Mouse (Mus musculus): Measurements from ENCODE around the gene Znfx1. TPM values are rescaled to one million over a fixed set of nuclear protein-coding genes. Genes with fewer than 3 reads are reported as not detected.

Znfx1 gene
- polyA plus RNA-seq, 1 experiment from 2014 or later = 10.4 TPM

DNA sequence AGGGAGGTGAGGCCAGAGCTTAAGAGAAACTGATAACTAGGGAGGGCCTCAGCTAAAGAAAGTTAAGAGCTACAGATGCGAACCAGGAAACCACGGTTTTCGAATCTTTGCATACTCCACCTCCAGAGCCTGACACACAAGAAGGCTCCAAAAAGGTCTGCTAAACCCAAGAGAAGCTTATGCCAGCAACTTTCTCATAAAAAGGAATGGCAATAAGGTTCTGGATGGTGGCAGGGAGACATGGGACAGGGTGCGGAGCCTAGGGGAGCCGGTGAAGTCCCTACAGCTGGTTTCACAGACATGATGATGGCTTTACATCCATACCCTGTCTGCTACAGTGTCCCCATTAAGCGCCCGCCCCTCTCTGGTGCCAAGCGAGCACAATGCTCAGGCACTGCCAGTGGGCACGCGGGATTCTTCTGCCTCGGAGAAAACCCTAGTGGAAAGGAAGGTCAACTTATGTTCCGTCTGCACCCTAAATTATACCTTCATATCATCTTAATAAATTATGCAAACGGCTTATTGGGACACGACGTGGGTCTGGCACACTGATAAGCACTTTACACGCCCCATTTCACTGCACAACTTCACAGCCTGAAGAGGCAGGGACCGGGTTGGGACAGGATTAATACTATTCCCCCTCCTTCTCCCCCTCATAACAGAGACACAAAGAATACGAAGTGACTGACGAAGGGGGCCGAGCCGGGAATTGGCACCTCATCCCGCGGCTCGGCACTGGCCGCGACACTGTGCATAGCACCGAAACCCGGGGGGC, 67.6 kb downstream of the Znfx1 start:
- peak overlapping the region; percentile 86 for H3K4me3 ChIP-seq
- H3K4me2 ChIP-seq = peak overlapping the region; percentile 90
- H3K9ac ChIP-seq = peak overlapping the region; percentile 97
- H3K9me3 ChIP-seq (replicated peaks) = no peaks in the 10 kb centered on the region
- peaks cover 43% of the 10 kb centered on the region for H3K4me1 ChIP-seq (replicated peaks)
- peak overlapping the region; percentile 97 for H3K27ac ChIP-seq (ENCODE audit: poor library complexity, severe bottlenecking)
- WGBS = 2% methylated on average over 28 of the region's 28 CpGs
- H3K27me3 ChIP-seq (replicated peaks) = no peaks in the 10 kb centered on the region
- no peaks in the 10 kb centered on the region for H3K36me3 ChIP-seq
- ATAC-seq (ENCODE audit: insufficient number of reproducible peaks, low FRiP score) = 0 out of 2 replicates have a peak, but pooled peaks have one; percentile 3

- no peaks in the 10 kb centered on the region for H3K9me3 ChIP-seq (replicated peaks)
- no peak overlapping the region for H3K4me3 ChIP-seq
- no peaks in the 10 kb centered on the region for H3K36me3 ChIP-seq
- no peak for ATAC-seq (ENCODE audit: insufficient number of reproducible peaks, low FRiP score)
- no peak overlapping the region for H3K9ac ChIP-seq
- no peaks in the 10 kb centered on the region for H3K27me3 ChIP-seq (replicated peaks)
- H3K27ac ChIP-seq (ENCODE audit: poor library complexity, severe bottlenecking) = no peak overlapping the region
- H3K4me2 ChIP-seq = no peak overlapping the region
- H3K4me1 ChIP-seq (replicated peaks) = peaks cover 43% of the 10 kb centered on the region
Measured at GRCm38 (mm10) chr2:166991945-166992344, 70.9 kb downstream of the Znfx1 start.

DNA sequence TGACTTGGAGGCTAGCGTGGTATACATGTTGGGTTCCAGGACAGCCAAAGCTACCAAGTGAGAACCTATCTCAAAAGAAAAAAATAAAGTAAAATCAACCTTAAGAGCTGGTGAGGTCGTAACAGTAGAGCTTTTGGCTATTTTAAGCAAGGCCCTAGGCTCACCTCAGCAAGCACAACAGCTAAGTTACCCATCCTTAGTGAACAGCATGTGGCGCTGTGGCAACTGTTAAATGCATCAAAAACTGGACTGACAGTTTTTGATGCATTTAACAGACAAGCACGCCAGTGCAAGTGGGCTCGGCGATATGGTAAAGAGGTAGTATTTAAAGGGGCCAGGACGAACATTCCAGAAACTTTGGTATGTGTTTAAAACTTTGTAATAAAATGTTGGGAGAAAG, 72.0 kb downstream of the Znfx1 start:
- Histone ChIP-seq H3K4me3 (no peak overlapping the region), H3K27me3 (replicated peaks) (no peaks in the 10 kb centered on the region), H3K4me1 (replicated peaks) (peaks cover 40% of the 10 kb centered on the region), H3K9ac (no peak overlapping the region), H3K4me2 (no peak overlapping the region), H3K27ac (ENCODE audit: poor library complexity, severe bottlenecking) (no peak overlapping the region), H3K36me3 (no peaks in the 10 kb centered on the region), H3K9me3 (replicated peaks) (no peaks in the 10 kb centered on the region)
- no peak for ATAC-seq (ENCODE audit: insufficient number of reproducible peaks, low FRiP score)
- 67% methylated on average over 7 of the region's 7 CpGs for WGBS

Other genes starting within 250 kb of the Znfx1 start
- 123 and 131 TPM in 2 replicates for gene Cse1l, start 157.0 kb downstream of the Znfx1 start, polyA plus RNA-seq (2016; fragmentation: Nextera tagmentation; extraction: Ambion mirVana)
- gene Stau1, start 66.7 kb downstream of the Znfx1 start, polyA plus RNA-seq (2016; fragmentation: Nextera tagmentation; extraction: Ambion mirVana) = 69.6 and 71.8 TPM in 2 replicates
- gene Ddx27, start 47.8 kb downstream of the Znfx1 start, polyA plus RNA-seq (2016; fragmentation: Nextera tagmentation; extraction: Ambion mirVana) = 33.7 and 35.8 TPM in 2 replicates
- gene Kcnb1, start 127.1 kb upstream of the Znfx1 start, polyA plus RNA-seq (2016; fragmentation: Nextera tagmentation; extraction: Ambion mirVana) = 0.24 and 0.30 TPM in 2 replicates
- 22.5 and 22.9 TPM in 2 replicates for gene Ptgis, start 177.6 kb upstream of the Znfx1 start, polyA plus RNA-seq (2016; fragmentation: Nextera tagmentation; extraction: Ambion mirVana)

Data from heart, embryonic 12.5 days (tissue).